Mouse (Mus musculus): Measurements from ENCODE around the gene Il20ra. TPM values are rescaled to one million over a fixed set of nuclear protein-coding genes. Genes with fewer than 3 reads are reported as not detected.

The Il20ra gene
- total and polyA plus RNA-seq, 3 experiments, result not detected

DNA sequence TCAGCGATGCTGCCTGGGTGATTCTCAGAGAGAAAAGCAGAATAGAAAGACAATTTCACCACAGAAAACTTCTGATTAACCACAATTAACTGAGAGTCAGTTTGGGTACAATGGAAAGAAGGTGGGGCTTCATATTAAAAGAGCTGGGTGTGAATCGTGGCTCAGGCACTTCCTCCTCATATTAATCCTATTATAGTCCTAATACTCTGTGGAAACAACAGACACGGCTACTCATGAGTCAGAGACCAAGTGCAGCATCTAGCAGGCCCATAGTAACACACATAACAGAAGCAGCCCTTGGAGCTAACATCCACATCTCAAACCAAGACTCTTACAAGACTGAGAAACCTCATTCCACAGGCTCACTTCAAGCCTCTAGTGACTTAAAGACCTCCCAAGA is 24.7 kb upstream of the Il20ra start:
- dilution Hi-C loops (cut with MboI; ENCODE audit: extremely low pct_ligation_motif_present, extremely low pct_unique_long_range_greater_than_20kb, low sequenced_read_pairs), result no loop called here
- Histone ChIP-seq H3K4me2 (ENCODE audit: insufficient read depth, low read depth, poor library complexity, severe bottlenecking) (no peak overlapping the region), H3K79me2 (replicated peaks; ENCODE audit: control insufficient read depth, extremely low read depth, insufficient read depth, poor library complexity, severe bottlenecking) (no peaks in the 10 kb centered on the region), H3K27me3 (replicated peaks) (no peaks in the 10 kb centered on the region), H3K9me3 (replicated peaks; ENCODE audit: low read length) (peaks cover 9% of the 10 kb centered on the region), H3K9ac (ENCODE audit: insufficient read depth, low read depth) (no peak overlapping the region), H3K4me1 (ENCODE audit: control insufficient read depth in 1 of 2, insufficient read depth in 2 of 2) (peaks cover 5 to 32% of the 10 kb centered on the region in 2 experiments; a peak in 3 of 4 replicates), H3K27ac (ENCODE audit: insufficient read depth, low read depth) (no peak overlapping the region), H3K4me3 (replicated peaks in 1 of 3; ENCODE audit: low read depth in 2 of 3, low read length in 2 of 3, poor library complexity in 1 of 3) (no peak overlapping the region), H3K36me3 (replicated peaks in 1 of 2; ENCODE audit: control insufficient read depth in 1 of 2, insufficient read depth in 1 of 2, low read length in 1 of 2) (no peaks in the 10 kb centered on the region)
- in situ Hi-C loops (cut with MboI; ENCODE audit: low pct_ligation_motif_present, low pct_unique_long_range_greater_than_20kb, low sequenced_read_pairs), result loop anchor here (25.0 kb wide), 1 partner anchor 775 kb away; no protein-coding TSS in a partner anchor
- TF ChIP-seq MEF2A (IDR thresholded peaks at IDR 0.05; ENCODE audit: borderline replicate concordance, low read depth, low read length) (no peak), ZC3H11A (IDR thresholded peaks at IDR 0.05; ENCODE audit: low read depth, low read length) (no peak), USF2 (conservative IDR thresholded peaks at IDR 0.05; ENCODE audit: low read depth, low read length) (no peak), JUN (IDR thresholded peaks at IDR 0.05; ENCODE audit: insufficient read depth, low read depth, low read length) (no peak), TBP (conservative IDR thresholded peaks at IDR 0.05; ENCODE audit: low read depth, low read length) (no peak), MXI1 (IDR thresholded peaks at IDR 0.05; ENCODE audit: low read depth, low read length) (no peak), MAX (IDR thresholded peaks at IDR 0.05; ENCODE audit: low read length) (no peak), SMC3 (IDR thresholded peaks at IDR 0.05; ENCODE audit: low read depth, low read length) (no peak)
- no peak for DNase-seq (ENCODE audit: extremely low read depth)

DNA sequence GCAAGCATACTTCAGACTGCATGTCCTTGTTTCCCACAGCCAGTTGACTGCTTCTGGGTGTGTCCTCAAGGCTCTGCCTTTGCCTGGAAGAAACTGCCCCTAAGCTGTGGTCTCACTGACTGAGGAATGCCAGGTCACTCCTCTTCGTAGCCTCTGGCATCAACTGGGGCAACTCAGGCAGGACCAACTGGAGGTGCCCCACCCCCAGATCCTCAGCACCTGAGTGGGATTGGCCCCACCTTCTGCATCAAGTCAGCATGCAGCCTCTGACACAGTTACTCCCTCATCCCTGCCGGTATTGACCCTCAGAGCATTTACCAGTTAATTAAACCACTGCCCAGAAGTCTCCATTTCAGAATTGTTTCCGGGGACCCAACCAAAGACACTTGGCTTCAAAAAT is 21.1 kb upstream of the Il20ra start:
- in situ Hi-C loops (cut with MboI; ENCODE audit: low pct_ligation_motif_present, low pct_unique_long_range_greater_than_20kb, low sequenced_read_pairs), result loop anchor here (5.0 to 25.0 kb wide), 4 partner anchors 89 to 779 kb away; no protein-coding TSS in a partner anchor

More for the DNA sequence above, 21.1 kb upstream of the Il20ra start:
- H3K9me3 ChIP-seq (replicated peaks; ENCODE audit: low read length), result no peaks in the 10 kb centered on the region
- DNase-seq (ENCODE audit: extremely low read depth), result no peak
- H3K36me3 ChIP-seq (replicated peaks in 1 of 2; ENCODE audit: control insufficient read depth in 1 of 2, insufficient read depth in 1 of 2, low read length in 1 of 2), result no peaks in the 10 kb centered on the region
- no peak overlapping the region for H3K4me2 ChIP-seq (ENCODE audit: insufficient read depth, low read depth, poor library complexity, severe bottlenecking)
- peaks cover 5 to 41% of the 10 kb centered on the region in 2 experiments; a peak in 3 of 4 replicates for H3K4me1 ChIP-seq (ENCODE audit: control insufficient read depth in 1 of 2, insufficient read depth in 2 of 2)
- dilution Hi-C loops (cut with MboI; ENCODE audit: extremely low pct_ligation_motif_present, extremely low pct_unique_long_range_greater_than_20kb, low sequenced_read_pairs), result no loop called here
- H3K27me3 ChIP-seq (replicated peaks), result no peaks in the 10 kb centered on the region
- H3K27ac ChIP-seq (ENCODE audit: insufficient read depth, low read depth), result no peak overlapping the region
- no peaks in the 10 kb centered on the region for H3K79me2 ChIP-seq (replicated peaks; ENCODE audit: control insufficient read depth, extremely low read depth, insufficient read depth, poor library complexity, severe bottlenecking)
- no peak overlapping the region for H3K4me3 ChIP-seq (replicated peaks in 1 of 3; ENCODE audit: low read depth in 2 of 3, low read length in 2 of 3, poor library complexity in 1 of 3)
- no peak overlapping the region for H3K9ac ChIP-seq (ENCODE audit: insufficient read depth, low read depth)
- TF ChIP-seq KAT2A (IDR thresholded peaks at IDR 0.05; ENCODE audit: insufficient replicate concordance, low read length), result no peak
- TF ChIP-seq MXI1 (IDR thresholded peaks at IDR 0.05; ENCODE audit: low read depth, low read length), result no peak
- TF ChIP-seq UBTF (IDR thresholded peaks at IDR 0.05; ENCODE audit: low read depth, low read length), result no peak
- TF ChIP-seq ETS1 (conservative IDR thresholded peaks at IDR 0.05; ENCODE audit: low read depth, low read length), result no peak
- no peak for TF ChIP-seq ZKSCAN1 (IDR thresholded peaks at IDR 0.05; ENCODE audit: borderline replicate concordance, low read depth, low read length)
- TF ChIP-seq JUND (conservative IDR thresholded peaks at IDR 0.05; ENCODE audit: low read depth, low read length), result no peak
- no peak for TF ChIP-seq SMC3 (IDR thresholded peaks at IDR 0.05; ENCODE audit: low read depth, low read length)
- no peak for TF ChIP-seq USF1 (IDR thresholded peaks at IDR 0.05; ENCODE audit: low read depth, low read length)
- TF ChIP-seq MAX (IDR thresholded peaks at IDR 0.05; ENCODE audit: low read length), result no peak
- no peak for TF ChIP-seq MYC (IDR thresholded peaks at IDR 0.05; ENCODE audit: low read depth, low read length)
- TF ChIP-seq CHD1 (IDR thresholded peaks at IDR 0.05; ENCODE audit: low read depth, low read length), result no peak
- TF ChIP-seq POLR2AphosphoS2 (IDR thresholded peaks at IDR 0.05; ENCODE audit: low read depth, low read length), result no peak
- no peak for TF ChIP-seq ZC3H11A (IDR thresholded peaks at IDR 0.05; ENCODE audit: low read depth, low read length)
- no peak for TF ChIP-seq USF2 (conservative IDR thresholded peaks at IDR 0.05; ENCODE audit: low read depth, low read length)
- TF ChIP-seq EP300 (IDR thresholded peaks at IDR 0.05; ENCODE audit: low read length), result no peak
- no peak for TF ChIP-seq GABPA (IDR thresholded peaks at IDR 0.05; ENCODE audit: insufficient replicate concordance, low read depth, low read length)

All from CH12.LX (cell line).